Mouse (Mus musculus): ENCODE results near the gene Phospho1. TPM values are rescaled to one million over a fixed set of nuclear protein-coding genes. Genes with fewer than 3 reads are reported as not detected.
A peak's percentile ranks its signal among the peaks of the same experiment; 100 is the strongest.

Gene Phospho1
- polyA plus RNA-seq, 1 experiment from 2014 or later: 5.3 TPM

DNA sequence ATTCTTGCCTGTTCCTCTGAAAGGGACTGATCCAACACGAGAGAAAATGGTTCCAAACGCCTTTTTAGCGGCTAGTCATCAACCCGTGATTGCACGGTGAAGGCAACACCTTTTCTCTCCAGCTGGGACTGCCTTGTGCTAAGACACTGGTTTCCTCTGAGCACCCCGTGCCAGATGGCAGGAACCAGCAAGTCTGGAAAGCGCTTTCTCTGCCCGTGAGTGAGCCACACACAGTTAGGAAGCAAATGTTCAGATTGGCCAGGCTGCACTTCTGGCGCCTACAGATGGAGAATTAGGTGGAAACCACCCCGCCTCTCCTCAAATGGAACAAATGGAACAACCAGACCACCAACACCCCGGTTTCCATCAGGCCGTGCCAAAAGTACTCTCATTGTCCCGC is 32.5 kb upstream of the Phospho1 start:
- Histone ChIP-seq H3K9me3 (replicated peaks) (no peaks in the 10 kb centered on the region), H3K4me1 (replicated peaks) (peaks cover 26% of the 10 kb centered on the region), H3K27me3 (peaks cover 4% of the 10 kb centered on the region; the same call in 1 of the 2 replicates), H3K9ac (no peak overlapping the region), H3K4me2 (no peak overlapping the region), H3K4me3 (no peak overlapping the region), H3K36me3 (no peaks in the 10 kb centered on the region), H3K27ac (no peak overlapping the region)
- 82% methylated on average over 13 of the region's 13 CpGs for WGBS
- ATAC-seq (replicated peaks; ENCODE audit: insufficient number of reproducible peaks, insufficient read depth, low FRiP score, low read depth): no peak

DNA sequence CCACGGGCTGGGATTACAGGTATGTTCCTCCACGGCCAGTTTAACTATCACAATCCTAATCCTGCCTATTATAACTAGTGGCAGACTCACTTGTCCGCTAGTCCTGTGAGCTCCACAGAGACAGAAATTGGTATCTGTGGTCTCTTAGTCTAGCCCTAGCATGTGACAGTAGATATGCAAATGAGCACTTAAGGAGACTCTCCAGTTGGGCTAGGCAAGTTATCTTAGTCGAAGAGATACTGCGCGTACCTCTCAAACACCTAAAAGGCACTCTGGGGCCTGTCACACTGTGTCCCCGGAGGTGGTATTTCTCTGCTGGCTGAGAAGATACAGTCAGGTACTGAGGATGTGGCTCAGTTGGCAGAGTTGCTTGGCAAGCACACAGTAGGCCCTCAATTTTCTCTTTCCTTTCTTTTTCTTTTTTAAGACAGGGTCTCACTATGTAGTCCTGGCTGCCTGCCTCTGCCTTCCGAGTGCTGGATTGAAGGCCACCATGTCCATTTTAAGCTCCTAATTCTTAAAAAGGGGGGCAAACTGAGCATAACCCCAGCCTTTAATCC is 31.3 kb upstream of the Phospho1 start:
- peaks cover 12% of the 10 kb centered on the region for H3K27me3 ChIP-seq
- H3K4me2 ChIP-seq: no peak overlapping the region
- H3K36me3 ChIP-seq: no peaks in the 10 kb centered on the region
- no peak overlapping the region for H3K9ac ChIP-seq
- H3K4me3 ChIP-seq: no peak overlapping the region
- no peak for ATAC-seq (replicated peaks; ENCODE audit: insufficient number of reproducible peaks, insufficient read depth, low FRiP score, low read depth)
- no peak overlapping the region for H3K27ac ChIP-seq
- WGBS: 64% methylated on average over 8 of the region's 8 CpGs
- H3K4me1 ChIP-seq (replicated peaks): peaks cover 29% of the 10 kb centered on the region
- H3K9me3 ChIP-seq (replicated peaks): no peaks in the 10 kb centered on the region

DNA sequence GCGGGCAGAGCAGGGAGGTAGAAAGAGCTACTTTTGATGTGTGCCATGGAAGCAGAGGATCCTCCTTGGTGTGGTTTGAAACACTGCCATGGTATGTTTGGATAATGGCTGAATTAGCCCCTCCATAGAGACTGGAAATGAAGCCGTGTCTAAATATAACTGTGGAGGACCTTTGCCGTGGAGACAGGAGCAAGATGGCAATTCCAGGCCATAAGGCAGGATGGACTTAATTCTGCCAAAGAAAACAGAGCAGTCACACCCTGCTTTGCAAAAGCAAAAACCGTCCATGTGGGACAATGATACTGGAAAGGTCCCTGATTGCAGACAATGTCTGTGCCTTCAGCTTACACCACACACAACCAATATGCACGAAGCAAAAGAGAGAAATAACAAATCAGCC is 30.1 kb upstream of the Phospho1 start:
- ATAC-seq (replicated peaks; ENCODE audit: insufficient number of reproducible peaks, insufficient read depth, low FRiP score, low read depth): no peak
- H3K27me3 ChIP-seq: peaks cover 15% of the 10 kb centered on the region
- no peaks in the 10 kb centered on the region for H3K36me3 ChIP-seq
- 37% methylated on average over 5 of the region's 5 CpGs for WGBS
- no peaks in the 10 kb centered on the region for H3K9me3 ChIP-seq (replicated peaks)
- no peak overlapping the region for H3K4me2 ChIP-seq
- H3K27ac ChIP-seq: peak overlapping the region; percentile 12; the same call in 1 of the 2 replicates
- peaks cover 29% of the 10 kb centered on the region for H3K4me1 ChIP-seq (replicated peaks)
- no peak overlapping the region for H3K9ac ChIP-seq
- no peak overlapping the region for H3K4me3 ChIP-seq

DNA sequence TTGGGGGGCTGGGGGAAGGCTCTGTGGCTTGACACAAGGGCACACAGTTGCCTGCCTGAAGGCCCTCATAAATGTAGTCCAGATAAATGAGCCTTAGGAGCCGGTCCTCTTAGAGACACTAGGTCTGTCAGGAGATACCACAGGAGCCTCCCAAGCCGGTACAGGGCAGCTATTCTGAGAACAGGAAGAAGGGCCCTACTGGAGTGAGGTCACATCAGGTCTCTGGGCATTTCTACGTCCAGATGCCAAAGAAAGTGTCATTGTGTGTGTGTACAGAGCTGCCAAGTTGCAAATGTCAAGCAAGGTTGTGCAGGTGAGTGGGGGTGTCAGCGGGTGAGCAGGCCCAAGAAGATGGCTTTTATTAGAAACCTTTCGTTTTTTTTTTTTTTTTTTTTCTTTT is 28.7 kb upstream of the Phospho1 start:
- Histone ChIP-seq H3K27me3 (peaks cover 15% of the 10 kb centered on the region), H3K27ac (no peak overlapping the region), H3K4me2 (no peak overlapping the region), H3K36me3 (no peaks in the 10 kb centered on the region), H3K4me1 (replicated peaks) (peaks cover 29% of the 10 kb centered on the region), H3K9ac (no peak overlapping the region), H3K9me3 (replicated peaks) (no peaks in the 10 kb centered on the region), H3K4me3 (no peak overlapping the region)
- 41% methylated on average over 5 of the region's 5 CpGs for WGBS
- no peak for ATAC-seq (replicated peaks; ENCODE audit: insufficient number of reproducible peaks, insufficient read depth, low FRiP score, low read depth)

DNA sequence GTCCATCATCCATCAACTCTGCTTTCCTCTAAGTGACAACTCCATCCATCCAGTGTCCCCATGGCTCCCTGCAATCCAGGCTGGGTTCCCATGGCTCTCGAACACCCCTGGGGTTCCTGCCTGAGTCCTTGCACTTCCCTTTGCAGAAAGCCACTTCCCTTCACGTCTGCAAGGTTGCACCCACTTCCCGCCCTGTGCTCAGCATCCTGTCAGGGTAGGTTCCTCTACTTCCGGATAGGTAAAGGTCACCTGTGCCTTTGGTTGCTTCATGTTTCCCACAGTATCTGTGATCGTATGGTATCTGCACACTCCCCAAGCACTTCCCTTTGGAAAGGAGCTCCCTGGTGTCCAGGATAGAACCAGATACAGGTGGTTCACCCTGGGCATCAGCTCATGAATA is 19.3 kb upstream of the Phospho1 start:
- no peak for ATAC-seq (replicated peaks; ENCODE audit: insufficient number of reproducible peaks, insufficient read depth, low FRiP score, low read depth)
- 64% methylated on average over 5 of the region's 5 CpGs for WGBS

DNA sequence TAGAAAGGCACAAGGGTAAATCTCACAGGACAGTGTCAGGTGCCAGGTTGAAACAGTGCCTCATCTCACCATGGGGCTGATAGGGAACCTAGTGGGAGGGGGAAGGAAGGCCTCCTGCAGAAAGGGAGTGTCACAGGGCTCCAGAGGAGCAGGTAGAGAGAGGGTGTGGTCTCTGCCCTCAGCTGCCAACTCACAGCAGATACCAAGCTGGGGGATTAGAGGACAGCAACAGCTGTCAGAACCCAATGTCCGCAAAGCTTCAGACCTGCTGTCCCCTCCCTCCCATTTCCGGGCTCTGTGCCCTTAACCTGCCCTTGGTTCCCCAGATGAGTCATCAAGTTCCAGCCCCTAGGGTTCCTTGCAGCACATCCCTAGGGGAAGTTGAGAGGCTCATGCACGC is 18.8 kb upstream of the Phospho1 start:
- Histone ChIP-seq H3K36me3 (no peaks in the 10 kb centered on the region), H3K27me3 (no peaks in the 10 kb centered on the region), H3K4me2 (no peak overlapping the region), H3K9ac (no peak overlapping the region), H3K4me3 (no peak overlapping the region), H3K27ac (no peak overlapping the region), H3K4me1 (replicated peaks) (peaks cover 7% of the 10 kb centered on the region), H3K9me3 (replicated peaks) (no peaks in the 10 kb centered on the region)
- 12% methylated on average over 3 of the region's 3 CpGs for WGBS
- no peak; the same call in 1 of the 2 replicates for ATAC-seq (replicated peaks; ENCODE audit: insufficient number of reproducible peaks, insufficient read depth, low FRiP score, low read depth)

More for the DNA sequence above, 19.3 kb upstream of the Phospho1 start:
- Histone ChIP-seq H3K27me3 (no peaks in the 10 kb centered on the region), H3K4me2 (no peak overlapping the region), H3K27ac (no peak overlapping the region), H3K36me3 (no peaks in the 10 kb centered on the region), H3K9me3 (replicated peaks) (no peaks in the 10 kb centered on the region), H3K9ac (no peak overlapping the region), H3K4me1 (replicated peaks) (peaks cover 7% of the 10 kb centered on the region), H3K4me3 (no peak overlapping the region)

DNA sequence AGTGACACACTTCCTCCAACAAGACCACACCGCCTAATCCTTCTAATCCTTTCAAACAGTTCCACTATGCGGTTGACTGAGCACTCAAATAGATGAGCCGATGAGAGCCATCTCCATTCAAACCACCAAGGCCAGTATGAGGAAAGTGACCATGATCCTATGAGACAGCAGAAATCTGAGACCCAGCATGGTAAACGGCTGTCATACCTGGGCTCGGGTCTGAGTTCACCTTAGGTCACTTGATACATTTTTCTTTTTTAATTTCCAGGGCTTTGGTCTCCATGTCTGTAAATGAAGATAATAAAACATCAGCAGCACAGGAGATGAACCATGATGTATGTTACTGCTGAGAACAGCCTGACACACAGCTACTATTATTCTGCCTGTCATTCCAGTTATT is 16.4 kb upstream of the Phospho1 start:
- Histone ChIP-seq H3K4me2 (no peak overlapping the region), H3K4me3 (no peak overlapping the region), H3K9ac (no peak overlapping the region), H3K27ac (no peak overlapping the region), H3K36me3 (no peaks in the 10 kb centered on the region), H3K9me3 (replicated peaks) (no peaks in the 10 kb centered on the region), H3K27me3 (no peaks in the 10 kb centered on the region), H3K4me1 (replicated peaks) (peaks cover 7% of the 10 kb centered on the region)
- 96% methylated on average over 5 of the region's 5 CpGs for WGBS
- no peak for ATAC-seq (replicated peaks; ENCODE audit: insufficient number of reproducible peaks, insufficient read depth, low FRiP score, low read depth)

DNA sequence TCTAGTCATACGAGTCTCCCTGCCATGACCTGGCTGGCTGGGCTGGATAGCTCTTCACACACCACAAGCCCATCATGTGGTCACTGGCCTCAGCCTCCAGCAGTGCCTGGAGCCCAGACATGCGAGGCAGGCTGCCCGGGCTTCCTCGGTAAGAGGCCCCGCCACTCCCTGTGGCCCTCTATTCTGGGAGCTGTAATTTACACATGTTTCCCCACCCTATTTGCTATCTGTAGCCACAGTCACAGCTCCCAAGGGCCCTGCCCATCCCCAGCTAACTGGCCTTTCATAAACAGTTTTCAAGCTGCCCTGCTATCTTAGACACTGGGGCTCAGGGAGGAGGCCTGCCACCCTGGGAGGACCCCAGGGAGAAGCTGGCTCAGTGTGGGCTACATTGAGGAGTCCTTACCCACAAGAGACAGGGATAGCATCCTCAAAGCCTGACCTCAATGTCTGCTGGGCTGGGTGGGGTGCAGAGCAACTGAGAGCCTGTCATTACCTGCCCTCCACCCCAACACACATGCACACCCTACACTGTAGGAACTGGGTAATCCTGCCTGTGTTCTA is 15.8 kb upstream of the Phospho1 start:
- WGBS: 52% methylated on average over 5 of the region's 5 CpGs
- Histone ChIP-seq H3K9me3 (replicated peaks) (no peaks in the 10 kb centered on the region), H3K4me1 (replicated peaks) (peaks cover 7% of the 10 kb centered on the region), H3K9ac (no peak overlapping the region), H3K4me3 (no peak overlapping the region), H3K36me3 (no peaks in the 10 kb centered on the region), H3K4me2 (no peak overlapping the region), H3K27ac (no peak overlapping the region), H3K27me3 (no peaks in the 10 kb centered on the region)
- ATAC-seq (replicated peaks; ENCODE audit: insufficient number of reproducible peaks, insufficient read depth, low FRiP score, low read depth): 0 out of 2 replicates have a peak, but pooled peaks have one; percentile 22

DNA sequence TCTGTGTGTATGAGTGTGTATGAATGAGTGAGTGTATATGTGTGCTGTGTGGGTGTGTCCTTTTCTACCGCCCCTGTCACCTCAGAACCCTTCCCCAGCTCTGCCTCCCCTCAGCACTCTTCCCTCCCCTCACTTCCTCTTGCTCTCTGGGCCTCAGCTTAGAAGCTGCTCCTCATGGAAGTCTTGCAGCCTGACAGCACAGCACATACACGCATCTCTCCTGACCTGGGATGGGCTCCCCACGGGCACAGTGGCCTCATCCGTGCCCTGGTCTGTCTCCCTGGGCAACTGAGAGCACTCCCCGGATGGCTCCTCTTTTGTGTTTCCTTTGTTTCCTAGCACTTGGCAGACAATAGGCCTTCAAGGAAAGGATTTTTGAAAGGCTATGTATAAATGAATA is 14.7 kb upstream of the Phospho1 start:
- H3K27me3 ChIP-seq: no peaks in the 10 kb centered on the region
- WGBS: 57% methylated on average over 5 of the region's 5 CpGs
- no peak overlapping the region for H3K27ac ChIP-seq
- H3K36me3 ChIP-seq: no peaks in the 10 kb centered on the region
- no peaks in the 10 kb centered on the region for H3K9me3 ChIP-seq (replicated peaks)
- no peak overlapping the region for H3K4me2 ChIP-seq
- ATAC-seq (replicated peaks; ENCODE audit: insufficient number of reproducible peaks, insufficient read depth, low FRiP score, low read depth): no peak
- H3K4me1 ChIP-seq (replicated peaks): peaks cover 7% of the 10 kb centered on the region
- H3K4me3 ChIP-seq: no peak overlapping the region
- H3K9ac ChIP-seq: no peak overlapping the region

DNA sequence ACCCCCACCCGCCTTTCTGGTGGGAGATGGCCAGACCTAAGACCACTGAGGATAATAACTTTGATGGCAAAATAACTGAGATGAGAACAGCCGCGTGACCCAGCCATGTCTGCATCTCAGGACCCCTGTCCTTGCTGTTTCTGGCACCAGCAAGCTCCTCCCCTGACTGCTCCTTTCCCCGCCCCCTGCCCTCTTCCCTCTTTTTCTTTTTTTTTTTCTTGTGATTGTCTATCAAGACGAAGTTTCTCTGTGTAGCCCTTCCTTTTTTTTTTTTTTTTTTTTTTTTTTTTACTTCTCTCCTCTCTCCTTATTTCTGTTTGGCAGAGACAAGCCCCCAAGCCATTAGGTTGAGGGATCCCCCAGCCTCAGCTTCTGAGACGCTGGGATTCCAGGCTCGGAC is 13.5 kb upstream of the Phospho1 start:
- no peaks in the 10 kb centered on the region for H3K9me3 ChIP-seq (replicated peaks)
- no peak overlapping the region for H3K4me2 ChIP-seq
- H3K4me1 ChIP-seq (replicated peaks): peaks cover 1% of the 10 kb centered on the region
- no peaks in the 10 kb centered on the region for H3K36me3 ChIP-seq
- no peaks in the 10 kb centered on the region for H3K27me3 ChIP-seq
- no peak overlapping the region for H3K27ac ChIP-seq
- no peak overlapping the region for H3K4me3 ChIP-seq
- WGBS: 63% methylated on average over 7 of the region's 7 CpGs
- H3K9ac ChIP-seq: no peak overlapping the region
- ATAC-seq (replicated peaks; ENCODE audit: insufficient number of reproducible peaks, insufficient read depth, low FRiP score, low read depth): no peak

DNA sequence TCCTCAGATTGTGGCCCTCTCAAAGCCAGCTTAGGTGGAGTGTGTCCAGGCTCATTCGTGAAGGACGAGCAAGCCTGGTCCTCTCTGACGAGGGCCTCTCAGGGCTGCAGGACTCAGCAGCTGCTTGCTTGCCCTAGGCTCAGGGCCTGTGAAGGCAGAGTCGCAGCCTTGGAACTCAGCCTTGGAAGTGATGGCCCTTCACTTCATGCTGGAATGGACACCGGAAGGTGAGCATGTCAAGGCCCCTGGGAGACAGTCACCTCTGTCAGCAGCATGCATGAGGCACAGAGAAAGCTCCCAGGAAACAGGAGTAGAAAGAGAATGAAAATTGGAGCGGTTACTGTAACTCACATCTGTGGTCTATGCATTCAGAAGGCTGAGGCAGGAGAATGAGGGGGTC is 12.6 kb upstream of the Phospho1 start:
- H3K4me3 ChIP-seq: no peak overlapping the region
- ATAC-seq (replicated peaks; ENCODE audit: insufficient number of reproducible peaks, insufficient read depth, low FRiP score, low read depth): no peak
- no peak overlapping the region for H3K27ac ChIP-seq
- no peak overlapping the region for H3K4me2 ChIP-seq
- no peaks in the 10 kb centered on the region for H3K4me1 ChIP-seq (replicated peaks)
- H3K9ac ChIP-seq: no peak overlapping the region
- no peaks in the 10 kb centered on the region for H3K9me3 ChIP-seq (replicated peaks)
- 79% methylated on average over 6 of the region's 6 CpGs for WGBS
- no peaks in the 10 kb centered on the region for H3K27me3 ChIP-seq
- no peaks in the 10 kb centered on the region for H3K36me3 ChIP-seq

DNA sequence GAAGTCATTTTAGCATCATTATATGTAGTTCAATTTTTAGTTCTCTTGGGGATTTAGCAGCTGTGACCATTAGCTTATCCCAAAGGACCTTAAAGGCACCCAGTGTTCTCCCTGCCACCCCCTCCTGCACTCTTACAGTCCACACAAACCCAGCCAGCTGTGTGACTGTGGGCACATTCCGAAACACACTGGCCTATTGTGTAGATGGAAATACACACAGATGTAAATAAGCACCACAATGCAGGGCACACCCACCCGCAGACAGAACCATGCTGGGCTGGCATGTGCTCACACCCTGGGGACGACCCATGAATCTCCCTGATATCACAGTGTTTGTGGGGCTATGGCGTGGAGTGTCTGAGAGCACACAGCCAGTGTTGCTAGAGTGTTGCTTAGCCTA is 12.1 kb upstream of the Phospho1 start:
- Histone ChIP-seq H3K9me3 (replicated peaks) (no peaks in the 10 kb centered on the region), H3K27me3 (no peaks in the 10 kb centered on the region), H3K9ac (no peak overlapping the region), H3K27ac (no peak overlapping the region), H3K4me2 (no peak overlapping the region), H3K36me3 (no peaks in the 10 kb centered on the region), H3K4me3 (no peak overlapping the region), H3K4me1 (replicated peaks) (no peaks in the 10 kb centered on the region)
- WGBS: 72% methylated on average over 4 of the region's 4 CpGs
- no peak for ATAC-seq (replicated peaks; ENCODE audit: insufficient number of reproducible peaks, insufficient read depth, low FRiP score, low read depth)

Data from heart, embryonic 15.5 days (tissue).